In genomic region chr19:5802011-5802786, GRCm38 (mm10) we compare ENCODE assay signal across 8 mouse cellular contexts. TPM values are rescaled to one million over a fixed set of nuclear protein-coding genes. Genes with fewer than 3 reads are reported as not detected.
DNase-seq lines count a peak whose midpoint lies in the region; ATAC-seq and TF ChIP-seq lines count a peak whose summit lies in the region.

No protein-coding gene starts in this region.

- H3K27me3 ChIP-seq in MEL (ENCODE audit: control insufficient read depth in 1 of 2, insufficient read depth in 2 of 2, low read length in 2 of 2), result no peaks in the 10 kb centered on the region
- no peaks in the 10 kb centered on the region for H3K27me3 ChIP-seq in cerebellum, adult 2 months (ENCODE audit: control insufficient read depth, insufficient read depth, low read length)
- H3K27me3 ChIP-seq in forebrain, postnatal 0 days (ENCODE audit: insufficient read depth, low read length), result no peaks in the 10 kb centered on the region
- no peaks in the 10 kb centered on the region for H3K27me3 ChIP-seq in lung, embryonic 14.5 days (ENCODE audit: insufficient read depth, low read length)

- H3K9me3 ChIP-seq in MEL (replicated peaks; ENCODE audit: insufficient read depth, low read length), result no peaks in the 10 kb centered on the region
- no peaks in the 10 kb centered on the region for H3K9me3 ChIP-seq in forebrain, postnatal 0 days (ENCODE audit: low read length)
- H3K9me3 ChIP-seq in lung, embryonic 14.5 days (ENCODE audit: low read depth, low read length), result no peaks in the 10 kb centered on the region

- peak overlapping the region; percentile 98 for H3K4me2 ChIP-seq in forebrain, postnatal 0 days (ENCODE audit: low read depth)
- peak overlapping the region; percentile 99 for H3K4me2 ChIP-seq in lung, embryonic 14.5 days

- H3K27ac ChIP-seq in MEL (ENCODE audit: control insufficient read depth, low read depth, low read length), result peak overlapping the region; percentile 98
- peak overlapping the region; percentile 100; the same call in 1 of the 2 replicates for H3K27ac ChIP-seq in cerebellum, adult 2 months (ENCODE audit: insufficient read depth, low read length)
- peak overlapping the region; percentile 100 for H3K27ac ChIP-seq in forebrain, postnatal 0 days (ENCODE audit: low read depth, low read length)
- H3K27ac ChIP-seq in lung, embryonic 14.5 days (ENCODE audit: low read depth), result peak overlapping the region; percentile 99

- TF ChIP-seq EP300 in MEL (IDR thresholded peaks at IDR 0.05; ENCODE audit: low read depth in 1 of 2, low read length in 2 of 2), result peak in 1 of 2 experiments; percentile 67; a peak in 1 of 4 replicates

- H3K4me1 ChIP-seq in MEL (ENCODE audit: control insufficient read depth in 1 of 2, insufficient read depth in 2 of 2, low read length in 2 of 2), result peaks cover 0 to 34% of the 10 kb centered on the region in 2 experiments; a peak in 3 of 4 replicates
- H3K4me1 ChIP-seq in cerebellum, adult 2 months (ENCODE audit: control insufficient read depth, insufficient read depth, low read length), result peaks cover 8% of the 10 kb centered on the region
- H3K4me1 ChIP-seq in forebrain, postnatal 0 days (ENCODE audit: insufficient read depth), result peaks cover 16% of the 10 kb centered on the region
- H3K4me1 ChIP-seq in lung, embryonic 14.5 days (ENCODE audit: insufficient read depth), result peaks cover 33% of the 10 kb centered on the region

- peak; percentile 100 for TF ChIP-seq POLR2A in MEL (IDR thresholded peaks at IDR 0.05; ENCODE audit: control insufficient read depth in 1 of 2, insufficient read depth in 1 of 2, low read depth in 1 of 2, low read length in 2 of 2, poor library complexity in 1 of 2)
- peak; percentile 100 for TF ChIP-seq POLR2A in cerebellum, adult 2 months (IDR thresholded peaks at IDR 0.05; ENCODE audit: borderline replicate concordance, insufficient read depth, low read length)

- peak overlapping the region; percentile 95 for H3K9ac ChIP-seq in MEL (ENCODE audit: control insufficient read depth, low read depth, low read length, poor library complexity, severe bottlenecking)
- H3K9ac ChIP-seq in forebrain, postnatal 0 days, result peak overlapping the region; percentile 97
- peak overlapping the region; percentile 88 for H3K9ac ChIP-seq in lung, embryonic 14.5 days

- H3K4me3 ChIP-seq in MEL (ENCODE audit: control insufficient read depth in 1 of 2, insufficient read depth in 1 of 2, low read depth in 2 of 2, low read length in 2 of 2), result peak overlapping the region; percentile 58 to 84
- peak overlapping the region; percentile 92 for H3K4me3 ChIP-seq in cerebellum, adult 2 months (replicated peaks; ENCODE audit: insufficient read depth, low read depth, low read length)
- peak overlapping the region; percentile 86 for H3K4me3 ChIP-seq in forebrain, postnatal 0 days (ENCODE audit: low read depth, low read length)
- H3K4me3 ChIP-seq in lung, embryonic 14.5 days (ENCODE audit: low read depth, low read length), result peak overlapping the region; percentile 86

- no peak for TF ChIP-seq RAD21 in MEL (IDR thresholded peaks at IDR 0.05; ENCODE audit: low read depth, low read length)

- peaks cover 52% of the 10 kb centered on the region for H3K79me2 ChIP-seq in MEL (ENCODE audit: control insufficient read depth, insufficient read depth, low read length, poor library complexity)

- WGBS in cerebellum, adult 2 months, result under 1% methylated on average over 25 of the region's 25 CpGs
- WGBS in forebrain, postnatal 0 days, result under 1% methylated on average over 25 of the region's 25 CpGs
- WGBS in lung, embryonic 14.5 days, result under 1% methylated on average over 25 of the region's 25 CpGs

- peak; percentile 45 for ATAC-seq in forebrain, postnatal 0 days
- peak; percentile 50; the same call in 1 of the 2 replicates for ATAC-seq in lung, embryonic 14.5 days (ENCODE audit: insufficient read depth)
- peak; percentile 62 for ATAC-seq in neutrophil, adult 5-6 weeks (ENCODE audit: extremely low read depth, insufficient number of reproducible peaks, low FRiP score, poor library complexity, severe bottlenecking)

- DNase-seq in MEL (ENCODE audit: low read depth, low spot score), result peak; percentile 94
- DNase-seq in cerebellum, adult 2 months, result peak; percentile 95 to 98
- DNase-seq in forebrain, postnatal 0 days, result peak; percentile 98
- peak; percentile 98 for DNase-seq in heart, postnatal 4 days
- peak; percentile 91 to 98 for DNase-seq in layer of hippocampus, adult 8-10 months (ENCODE audit: low spot score in 2 of 2)
- DNase-seq in lung, embryonic 14.5 days, result peak; percentile 99
- DNase-seq in testis, postnatal 14 days (ENCODE audit: low spot score), result peak; percentile 90

- H3K36me3 ChIP-seq in MEL (ENCODE audit: control insufficient read depth in 1 of 2, insufficient read depth in 2 of 2, low read length in 2 of 2), result peaks cover 11 to 22% of the 10 kb centered on the region in 2 experiments
- H3K36me3 ChIP-seq in forebrain, postnatal 0 days (ENCODE audit: insufficient read depth), result peaks cover 9% of the 10 kb centered on the region
- peaks cover 33% of the 10 kb centered on the region for H3K36me3 ChIP-seq in lung, embryonic 14.5 days (ENCODE audit: insufficient read depth)

- 0 out of 6 replicates have a peak, but pooled peaks of 1 of the 3 experiments have one; percentile 5 for TF ChIP-seq CTCF in MEL (IDR thresholded peaks at IDR 0.05 in 2 of 3, conservative IDR thresholded peaks at IDR 0.05 in 1 of 3; ENCODE audit: control insufficient read depth in 1 of 3, insufficient read depth in 1 of 3, low read depth in 2 of 3, low read length in 3 of 3, poor library complexity in 1 of 3, severe bottlenecking in 1 of 3)
- TF ChIP-seq CTCF in cerebellum, adult 2 months (IDR thresholded peaks at IDR 0.05; ENCODE audit: borderline replicate concordance, insufficient read depth, low read depth, low read length), result no peak
- TF ChIP-seq CTCF in forebrain, postnatal 0 days (IDR thresholded peaks at IDR 0.05; ENCODE audit: low read depth), result no peak
- no peak for TF ChIP-seq CTCF in lung, embryonic 14.5 days (IDR thresholded peaks at IDR 0.05; ENCODE audit: low read depth)

TF ChIP-seq in MEL, 35 proteins besides CTCF, POLR2A, EP300 and RAD21 (continues in another document):
- no peak for TF ChIP-seq UBTF (IDR thresholded peaks at IDR 0.05; ENCODE audit: borderline replicate concordance, insufficient read depth, low read depth, low read length)
- peak; percentile 63 for TF ChIP-seq MYB (IDR thresholded peaks at IDR 0.05; ENCODE audit: low read depth, low read length)
- peak; percentile 98 for TF ChIP-seq CHD1 (IDR thresholded peaks at IDR 0.05; ENCODE audit: low read depth, low read length)
- no peak for TF ChIP-seq TAL1 (IDR thresholded peaks at IDR 0.05; ENCODE audit: low read length)
- peak; percentile 86 for TF ChIP-seq TCF12 (IDR thresholded peaks at IDR 0.05; ENCODE audit: low read depth, low read length)
- TF ChIP-seq MEF2A (IDR thresholded peaks at IDR 0.05; ENCODE audit: extremely low read depth, insufficient replicate concordance, low read depth, low read length, poor library complexity, severe bottlenecking), result peak; percentile 97
- no peak for TF ChIP-seq ZC3H11A (IDR thresholded peaks at IDR 0.05; ENCODE audit: low read depth, low read length)
- no peak for TF ChIP-seq ELF1 (IDR thresholded peaks at IDR 0.05; ENCODE audit: low read depth, low read length)
- peak; percentile 99 for TF ChIP-seq TBP (IDR thresholded peaks at IDR 0.05; ENCODE audit: low read depth, low read length)
- no peak for TF ChIP-seq GABPA (IDR thresholded peaks at IDR 0.05; ENCODE audit: low read depth, low read length)
- TF ChIP-seq HCFC1 (IDR thresholded peaks at IDR 0.05; ENCODE audit: low read depth, low read length), result peak; percentile 79
- TF ChIP-seq SIN3A (IDR thresholded peaks at IDR 0.05; ENCODE audit: low read length), result peak; percentile 94
- TF ChIP-seq ETS1 (IDR thresholded peaks at IDR 0.05; ENCODE audit: low read depth, low read length), result peak; percentile 90
- TF ChIP-seq MAX (IDR thresholded peaks at IDR 0.05; ENCODE audit: low read length), result 0 out of 2 replicates have a peak, but pooled peaks have one; percentile 24
- no peak for TF ChIP-seq E2F4 (IDR thresholded peaks at IDR 0.05; ENCODE audit: borderline replicate concordance, low read depth, low read length)
- TF ChIP-seq BHLHE40 (IDR thresholded peaks at IDR 0.05; ENCODE audit: borderline replicate concordance, low read depth, low read length), result no peak
- TF ChIP-seq MXI1 (IDR thresholded peaks at IDR 0.05; ENCODE audit: low read depth, low read length), result peak; percentile 59
- TF ChIP-seq POLR2AphosphoS5 (IDR thresholded peaks at IDR 0.05; ENCODE audit: borderline replicate concordance, low read depth, low read length), result peak; percentile 99
- no peak for TF ChIP-seq CHD2 (IDR thresholded peaks at IDR 0.05; ENCODE audit: low read length)
- TF ChIP-seq GATA1 (IDR thresholded peaks at IDR 0.05; ENCODE audit: low read depth, low read length), result peak; percentile 65
- TF ChIP-seq ZNF384 (IDR thresholded peaks at IDR 0.05; ENCODE audit: low read depth, low read length), result no peak
- peak; percentile 94 for TF ChIP-seq KAT2A (conservative IDR thresholded peaks at IDR 0.05; ENCODE audit: low read depth, low read length)
- TF ChIP-seq USF2 (IDR thresholded peaks at IDR 0.05; ENCODE audit: borderline replicate concordance in 1 of 2, insufficient read depth in 1 of 2, low read depth in 1 of 2, low read length in 2 of 2), result no peak
- TF ChIP-seq ZMIZ1 (IDR thresholded peaks at IDR 0.05; ENCODE audit: low read depth, low read length), result peak; percentile 100
- peak; percentile 53; the same call in 1 of the 2 replicates for TF ChIP-seq MYC (IDR thresholded peaks at IDR 0.05; ENCODE audit: low read depth, low read length)
- peak; percentile 100 for TF ChIP-seq POLR2AphosphoS2 (IDR thresholded peaks at IDR 0.05; ENCODE audit: low read length)
- no peak for TF ChIP-seq SMC3 (IDR thresholded peaks at IDR 0.05; ENCODE audit: low read depth, low read length)
- peak; percentile 44; the same call in 1 of the 2 replicates for TF ChIP-seq NRF1 (IDR thresholded peaks at IDR 0.05; ENCODE audit: insufficient read depth, low read depth, low read length, poor library complexity, severe bottlenecking)

RNA-seq across cellular contexts. Expression of gene Scyl1, which starts 31.0 kb away (rescaled TPM):
- 35.5 and 36.0 TPM in 2 replicates for total RNA-seq in MEL (2012; rRNA removed)
- polyA plus RNA-seq in MEL (2012; ENCODE audit: insufficient read depth in 1 of 2, insufficient read length in 2 of 2, low read depth in 1 of 2, low replicate concordance in 2 of 2, missing spikeins in 1 of 2), result 10 to 100 TPM in 1 of 2 experiments, not detected in 1; 64.1 TPM
- polyA plus RNA-seq in cerebellum, adult 2 months (2012; rRNA removed), result 158 and 170 TPM in 2 replicates
- 79.8 and 98.1 TPM in 2 replicates for total RNA-seq in forebrain, postnatal 0 days (2014; rRNA removed)
- polyA plus RNA-seq in forebrain, postnatal 0 days (2015; fragmentation: Nextera tagmentation; extraction: Ambion mirVana), result 62.7 and 68.8 TPM in 2 replicates
- total RNA-seq in heart, postnatal 4 days (2021), result 10 to 100 TPM; 60.6 to 69.0 TPM
- 10 to 100 TPM; 77.7 to 94.4 (median 88.1) TPM for total RNA-seq in layer of hippocampus, adult 8-10 months (2022)
- 74.8 and 84.5 TPM in 2 replicates for polyA plus RNA-seq in lung, embryonic 14.5 days (2014; fragmentation: Nextera tagmentation; extraction: Ambion mirVana)
- total RNA-seq in neutrophil, adult 5-6 weeks (2017), result 35.9 and 44.0 TPM in 2 replicates

Comparison
In these comparisons a context has a peak if more than half of its experiments do, and no peak if none do; other contexts are left out.
1. Peak in every context shown above with its lines: DNase-seq, ATAC-seq, H3K4me3 ChIP-seq and H3K27ac ChIP-seq.